Mouse (Mus musculus): Measurements from ENCODE around the gene Smc2. TPM values are rescaled to one million over a fixed set of nuclear protein-coding genes. Genes with fewer than 3 reads are reported as not detected.
"Not testable (repeated sequence)": the region's sequence is repeated elsewhere in the genome, so short reads cannot be mapped to it uniquely, and the experiment has no call there.

The Smc2 gene
- polyA plus RNA-seq (2014; fragmentation: Nextera tagmentation; extraction: Ambion mirVana) = 43.3 and 70.0 TPM in 2 replicates

DNA sequence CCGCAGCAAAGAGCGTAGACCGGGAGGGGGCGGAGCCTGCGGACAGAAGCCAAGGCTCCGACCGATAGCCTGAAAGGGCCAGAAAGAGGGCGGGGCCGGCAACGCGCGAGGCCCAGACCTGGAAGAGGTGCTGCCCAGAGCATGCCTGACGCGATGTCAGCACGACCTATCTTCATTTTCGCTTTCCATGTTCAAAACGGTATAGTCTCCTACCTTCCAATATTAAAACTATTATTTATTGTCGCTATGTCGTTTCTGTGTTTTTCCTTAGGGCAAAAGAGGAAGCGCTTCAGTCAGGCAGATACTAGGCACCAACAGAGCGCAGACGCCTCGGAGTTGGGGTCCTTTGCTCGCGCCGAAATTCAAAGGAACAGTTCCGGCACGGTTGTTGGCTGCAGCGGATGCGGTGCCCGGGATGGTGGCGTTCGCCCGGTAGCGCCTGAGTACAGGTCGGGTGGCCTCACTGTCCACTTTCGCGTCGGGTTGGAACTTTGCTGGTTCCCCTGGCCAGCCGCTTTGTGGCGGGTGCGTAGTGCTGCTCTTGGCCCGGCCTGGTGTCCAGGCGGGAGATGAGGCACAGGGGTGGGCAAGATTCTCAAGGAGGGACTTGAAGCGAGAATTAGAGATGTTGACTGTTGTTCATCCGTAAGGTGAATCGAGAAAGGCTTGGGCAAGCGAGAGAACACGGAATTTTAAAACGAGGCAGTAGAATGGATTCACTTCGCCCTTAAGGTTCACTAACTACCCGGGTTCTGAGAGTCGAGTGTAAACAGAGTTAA is at the start of gene Smc2:
TSS of gene Smc2 (plus strand) at position 358 of the 779 bp plus-strand sequence.
- peak within 1 kb of the TSS; percentile 65 for H3K9ac ChIP-seq (replicated peaks; ENCODE audit: low read length)
- no peaks in the 10 kb centered on the region for H3K9me3 ChIP-seq (ENCODE audit: control insufficient read depth, low read length)
- peak within 1 kb of the TSS; percentile 62 for H3K4me3 ChIP-seq (replicated peaks; ENCODE audit: low read depth, low read length)
- H3K27me3 ChIP-seq (ENCODE audit: control insufficient read depth, insufficient read depth, low read length) = no peaks in the 10 kb centered on the region
- peaks cover 14% of the 10 kb centered on the region for H3K36me3 ChIP-seq (ENCODE audit: control insufficient read depth, insufficient read depth, low read length)
- H3K4me1 ChIP-seq (ENCODE audit: control insufficient read depth, insufficient read depth, low read length) = peaks cover 7% of the 10 kb centered on the region; the same call in 1 of the 2 replicates
- under 1% methylated on average over 53 of the region's 53 CpGs for WGBS
- DNase-seq (peak; percentile 97), ATAC-seq (ENCODE audit: low FRiP score, low TSS enrichment) (peak; percentile 99)
- H3K4me2 ChIP-seq (ENCODE audit: low read length) = peak within 1 kb of the TSS; percentile 80
- peak within 1 kb of the TSS; percentile 87 for H3K27ac ChIP-seq (replicated peaks; ENCODE audit: low read depth, low read length)

DNA sequence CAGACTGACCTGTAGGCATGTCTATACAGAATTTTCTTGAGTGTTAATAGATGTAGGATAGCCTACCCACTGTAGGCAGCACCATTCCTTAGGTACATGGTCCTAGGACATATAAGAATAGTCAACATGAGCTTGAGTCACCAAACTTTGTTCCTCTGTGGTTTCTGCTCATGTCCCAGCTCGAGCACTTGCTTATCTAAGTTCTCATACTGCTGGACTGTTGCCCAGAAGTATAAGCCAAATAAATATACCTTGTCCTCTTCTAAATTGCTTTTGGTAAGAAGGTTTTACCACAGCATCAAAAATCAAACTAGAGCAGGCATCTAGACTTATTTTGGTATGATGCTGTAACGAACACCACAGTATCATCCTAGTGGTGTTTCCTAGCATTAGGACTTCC is 27.5 kb upstream of the Smc2 start:
- H3K4me2 ChIP-seq (ENCODE audit: low read length) = no peak overlapping the region
- WGBS = 80% methylated on average over 2 of the region's 2 CpGs
- no peaks in the 10 kb centered on the region for H3K27me3 ChIP-seq (ENCODE audit: control insufficient read depth, insufficient read depth, low read length)
- H3K4me1 ChIP-seq (ENCODE audit: control insufficient read depth, insufficient read depth, low read length) = no peaks in the 10 kb centered on the region
- ATAC-seq (ENCODE audit: low FRiP score, low TSS enrichment) = no peak
- no peak for DNase-seq
- no peak overlapping the region for H3K9ac ChIP-seq (replicated peaks; ENCODE audit: low read length)
- H3K36me3 ChIP-seq (ENCODE audit: control insufficient read depth, insufficient read depth, low read length) = no peaks in the 10 kb centered on the region
- no peaks in the 10 kb centered on the region for H3K9me3 ChIP-seq (ENCODE audit: control insufficient read depth, low read length)
- H3K27ac ChIP-seq (replicated peaks; ENCODE audit: low read depth, low read length) = no peak overlapping the region
- H3K4me3 ChIP-seq (replicated peaks; ENCODE audit: low read depth, low read length) = no peak overlapping the region

- Histone ChIP-seq H3K9me3 (ENCODE audit: control insufficient read depth, low read length) (no peaks in the 10 kb centered on the region), H3K36me3 (ENCODE audit: control insufficient read depth, insufficient read depth, low read length) (no peaks in the 10 kb centered on the region), H3K4me2 (ENCODE audit: low read length) (no peak overlapping the region), H3K4me1 (ENCODE audit: control insufficient read depth, insufficient read depth, low read length) (no peaks in the 10 kb centered on the region), H3K9ac (replicated peaks; ENCODE audit: low read length) (no peak overlapping the region), H3K4me3 (replicated peaks; ENCODE audit: low read depth, low read length) (no peak overlapping the region), H3K27me3 (ENCODE audit: control insufficient read depth, insufficient read depth, low read length) (no peaks in the 10 kb centered on the region), H3K27ac (replicated peaks; ENCODE audit: low read depth, low read length) (no peak overlapping the region)
- ATAC-seq (ENCODE audit: low FRiP score, low TSS enrichment) (no peak), DNase-seq (peak; percentile 6)
- WGBS = 72% methylated on average over 4 of the region's 4 CpGs
Measured at GRCm38 (mm10) chr4:52423653-52424052, 15.4 kb upstream of the Smc2 start.

- Histone ChIP-seq H3K27ac (replicated peaks; ENCODE audit: low read depth, low read length) (no peak overlapping the region), H3K4me3 (replicated peaks; ENCODE audit: low read depth, low read length) (no peak overlapping the region), H3K4me1 (ENCODE audit: control insufficient read depth, insufficient read depth, low read length) (no peaks in the 10 kb centered on the region), H3K27me3 (ENCODE audit: control insufficient read depth, insufficient read depth, low read length) (no peaks in the 10 kb centered on the region), H3K4me2 (ENCODE audit: low read length) (no peak overlapping the region), H3K36me3 (ENCODE audit: control insufficient read depth, insufficient read depth, low read length) (no peaks in the 10 kb centered on the region), H3K9ac (replicated peaks; ENCODE audit: low read length) (no peak overlapping the region), H3K9me3 (ENCODE audit: control insufficient read depth, low read length) (no peaks in the 10 kb centered on the region)
- peak; percentile 37 for DNase-seq
- WGBS = 58% methylated on average over 7 of the region's 7 CpGs
- ATAC-seq (ENCODE audit: low FRiP score, low TSS enrichment) = no peak
Measured at GRCm38 (mm10) chr4:52429310-52430198, 9.5 kb upstream of the Smc2 start.

GRCm38 (mm10) chr4:52435551-52435950 is 3.5 kb upstream of the Smc2 start:
- H3K27ac ChIP-seq (replicated peaks; ENCODE audit: low read depth, low read length); DNase-seq; H3K9ac ChIP-seq (replicated peaks; ENCODE audit: low read length); H3K4me2 ChIP-seq (ENCODE audit: low read length); H3K4me1 ChIP-seq (ENCODE audit: control insufficient read depth, insufficient read depth, low read length); H3K36me3 ChIP-seq (ENCODE audit: control insufficient read depth, insufficient read depth, low read length); H3K4me3 ChIP-seq (replicated peaks; ENCODE audit: low read depth, low read length); ATAC-seq (ENCODE audit: low FRiP score, low TSS enrichment); H3K9me3 ChIP-seq (ENCODE audit: control insufficient read depth, low read length); H3K27me3 ChIP-seq (ENCODE audit: control insufficient read depth, insufficient read depth, low read length): not testable (repeated sequence)
- 97% methylated on average over 2 of the region's 2 CpGs for WGBS

DNA sequence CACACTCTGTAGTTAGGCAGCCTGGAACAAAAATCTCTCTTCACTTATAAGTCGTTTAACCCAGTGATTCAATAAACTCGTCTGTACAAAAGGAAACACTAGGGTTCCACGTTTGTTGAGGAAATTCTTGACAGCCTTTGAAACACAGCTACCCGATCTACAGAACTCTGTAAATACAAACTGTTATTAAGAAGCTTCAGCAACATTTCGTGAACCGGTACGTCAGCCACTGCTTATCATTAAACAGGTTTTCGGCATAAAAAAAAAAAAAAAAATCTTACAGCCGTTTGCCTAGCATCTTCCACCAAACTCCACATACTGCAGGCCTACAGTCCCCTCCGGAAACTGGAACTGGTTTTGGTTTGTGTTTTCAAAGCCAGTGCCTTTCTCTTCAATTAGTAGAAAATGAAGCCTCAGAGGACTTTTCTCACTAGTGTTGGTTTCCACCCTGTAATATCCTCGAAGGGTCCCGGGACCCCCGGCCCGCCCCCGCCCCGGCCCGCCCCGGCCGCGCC is 615 bp upstream of the Smc2 start:
- H3K4me1 ChIP-seq (ENCODE audit: control insufficient read depth, insufficient read depth, low read length) = peaks cover 7% of the 10 kb centered on the region; the same call in 1 of the 2 replicates
- peaks cover 13% of the 10 kb centered on the region for H3K36me3 ChIP-seq (ENCODE audit: control insufficient read depth, insufficient read depth, low read length)
- peak overlapping the region; percentile 65 for H3K9ac ChIP-seq (replicated peaks; ENCODE audit: low read length)
- peak overlapping the region; percentile 87 for H3K27ac ChIP-seq (replicated peaks; ENCODE audit: low read depth, low read length)
- ATAC-seq (ENCODE audit: low FRiP score, low TSS enrichment) = no peak
- no peak for DNase-seq
- H3K27me3 ChIP-seq (ENCODE audit: control insufficient read depth, insufficient read depth, low read length) = no peaks in the 10 kb centered on the region
- H3K4me3 ChIP-seq (replicated peaks; ENCODE audit: low read depth, low read length) = peak overlapping the region; percentile 62
- peak overlapping the region; percentile 80 for H3K4me2 ChIP-seq (ENCODE audit: low read length)
- no peaks in the 10 kb centered on the region for H3K9me3 ChIP-seq (ENCODE audit: control insufficient read depth, low read length)
- WGBS = under 1% methylated on average over 20 of the region's 20 CpGs

DNA sequence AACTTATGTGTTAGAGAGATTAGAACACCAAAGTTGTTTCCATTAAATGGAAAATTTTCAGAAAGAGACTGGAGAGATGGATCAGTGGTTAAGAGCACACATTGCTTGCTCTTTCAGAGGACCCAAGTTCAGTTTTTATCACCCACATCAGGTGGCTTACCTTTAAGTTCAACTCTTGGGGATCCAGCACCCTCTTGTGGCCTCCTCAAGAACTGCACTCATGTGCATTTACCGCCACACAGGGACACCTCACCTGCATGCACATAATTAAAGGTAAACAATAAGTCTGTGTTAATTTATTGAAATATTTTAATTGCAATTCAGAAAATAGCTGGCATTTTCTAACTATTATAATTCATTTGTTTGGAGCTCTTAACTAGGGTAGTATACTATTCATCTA is 20.7 kb downstream of the Smc2 start:
- H3K4me1 ChIP-seq (ENCODE audit: control insufficient read depth, insufficient read depth, low read length) = no peaks in the 10 kb centered on the region
- H3K9me3 ChIP-seq (ENCODE audit: control insufficient read depth, low read length) = no peaks in the 10 kb centered on the region
- no peaks in the 10 kb centered on the region for H3K27me3 ChIP-seq (ENCODE audit: control insufficient read depth, insufficient read depth, low read length)
- no peak for ATAC-seq (ENCODE audit: low FRiP score, low TSS enrichment)
- H3K27ac ChIP-seq (replicated peaks; ENCODE audit: low read depth, low read length) = no peak overlapping the region
- 100% methylated on average over 1 of the region's 1 CpGs for WGBS
- H3K4me2 ChIP-seq (ENCODE audit: low read length) = no peak overlapping the region
- no peak overlapping the region for H3K9ac ChIP-seq (replicated peaks; ENCODE audit: low read length)
- no peak overlapping the region for H3K4me3 ChIP-seq (replicated peaks; ENCODE audit: low read depth, low read length)
- peaks cover 39% of the 10 kb centered on the region for H3K36me3 ChIP-seq (ENCODE audit: control insufficient read depth, insufficient read depth, low read length)
- peak; percentile 4 for DNase-seq

DNA sequence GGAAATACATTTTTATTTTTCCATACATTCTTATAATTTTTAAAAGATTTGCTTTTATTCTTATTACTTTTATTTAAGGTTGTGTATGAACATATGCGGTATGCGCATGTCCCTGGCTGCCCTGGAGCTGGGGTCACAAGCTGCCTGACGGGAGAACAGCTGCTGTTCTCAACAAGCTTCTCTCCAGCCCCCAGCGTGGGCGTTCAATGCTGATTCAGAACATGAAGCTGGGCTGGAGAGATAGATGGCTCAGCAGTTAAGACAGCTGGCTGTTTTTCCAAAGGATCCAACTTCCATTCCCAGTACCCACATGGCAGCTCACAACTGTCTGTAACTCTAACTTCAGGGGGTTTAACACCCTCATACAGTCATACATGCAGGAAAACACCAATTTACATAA is 22.3 kb downstream of the Smc2 start:
- WGBS = 95% methylated on average over 5 of the region's 5 CpGs
- no peak overlapping the region for H3K9ac ChIP-seq (replicated peaks; ENCODE audit: low read length)
- no peaks in the 10 kb centered on the region for H3K4me1 ChIP-seq (ENCODE audit: control insufficient read depth, insufficient read depth, low read length)
- H3K27ac ChIP-seq (replicated peaks; ENCODE audit: low read depth, low read length) = no peak overlapping the region
- H3K9me3 ChIP-seq (ENCODE audit: control insufficient read depth, low read length) = no peaks in the 10 kb centered on the region
- H3K27me3 ChIP-seq (ENCODE audit: control insufficient read depth, insufficient read depth, low read length) = no peaks in the 10 kb centered on the region
- H3K4me2 ChIP-seq (ENCODE audit: low read length) = no peak overlapping the region
- DNase-seq (no peak), ATAC-seq (ENCODE audit: low FRiP score, low TSS enrichment) (no peak)
- no peak overlapping the region for H3K4me3 ChIP-seq (replicated peaks; ENCODE audit: low read depth, low read length)
- H3K36me3 ChIP-seq (ENCODE audit: control insufficient read depth, insufficient read depth, low read length) = peaks cover 33% of the 10 kb centered on the region

All from midbrain, embryonic 14.5 days (tissue).